Mouse (Mus musculus) MEL (cell line): ENCODE results near the gene Atr. TPM values are rescaled to one million over a fixed set of nuclear protein-coding genes. Genes with fewer than 3 reads are reported as not detected.

Experiments used
- DNase-seq: peaks from one replicate; pipeline ENCODE4 v3.0.0; 2011; ENCODE audit warnings: low read depth, low spot score
- H3K27ac ChIP-seq: 2 replicates; pipeline ENCODE4 v1.5.1; 2012; ENCODE audit warnings: low read depth, mild to moderate bottlenecking, control low read depth, low read length, moderate library complexity; ENCODE audit not compliant: control insufficient read depth
- H3K27me3 ChIP-seq, 2 experiments: fragments of 150-350 bp in 1 of 2; sonication (generic) in 1 of 2; 2 replicates each; pipeline ENCODE4 v1.6.1; 2012; ENCODE audit warnings: low read length in 2 of 2, mild to moderate bottlenecking in 2 of 2, improper control_type of control experiment in 1 of 2, moderate library complexity in 1 of 2; ENCODE audit not compliant: insufficient read depth in 2 of 2, control insufficient read depth in 1 of 2
- H3K36me3 ChIP-seq, 2 experiments: 2 replicates each; pipeline ENCODE4 v1.6.1; 2012 to 2014; ENCODE audit warnings: low read length in 2 of 2, improper control_type of control experiment in 1 of 2, inconsistent platforms in 1 of 2, mild to moderate bottlenecking in 1 of 2; ENCODE audit not compliant: insufficient read depth in 2 of 2, control insufficient read depth in 1 of 2
- H3K4me1 ChIP-seq, 2 experiments: fragments of 150-350 bp in 1 of 2; sonication (generic) in 1 of 2; 2 replicates each; pipeline ENCODE4 v1.6.1; 2012; ENCODE audit warnings: low read length in 2 of 2, improper control_type of control experiment in 1 of 2, mild to moderate bottlenecking in 1 of 2; ENCODE audit not compliant: insufficient read depth in 2 of 2, control insufficient read depth in 1 of 2
- H3K4me3 ChIP-seq, 2 experiments: fragments of 150-350 bp in 1 of 2; sonication (generic) in 1 of 2; 2 replicates each; pipeline ENCODE4 v1.5.1; 2012; ENCODE audit warnings: low read depth in 2 of 2, low read length in 2 of 2, mild to moderate bottlenecking in 2 of 2, moderate library complexity in 2 of 2, control low read depth in 1 of 2, improper control_type of control experiment in 1 of 2; ENCODE audit not compliant: control insufficient read depth in 1 of 2, insufficient read depth in 1 of 2
- H3K79me2 ChIP-seq: 2 replicates; pipeline ENCODE4 v1.6.1; 2012; ENCODE audit warnings: mild to moderate bottlenecking, low read length, moderate library complexity; ENCODE audit not compliant: control insufficient read depth, poor library complexity, insufficient read depth
- H3K9ac ChIP-seq: 2 replicates; pipeline ENCODE4 v1.6.1; 2012; ENCODE audit warnings: low read depth, mild to moderate bottlenecking, control low read depth, low read length, moderate library complexity; ENCODE audit not compliant: control insufficient read depth, poor library complexity, severe bottlenecking
- H3K9me3 ChIP-seq: fragments of 150-350 bp; sonication (generic); replicated peaks from 2 replicates; pipeline ENCODE4 v1.6.1; 2012; ENCODE audit warnings: mild to moderate bottlenecking, low read length, improper control_type of control experiment, moderate library complexity; ENCODE audit not compliant: insufficient read depth
- E2F4 ChIP-seq: IDR thresholded peaks from 2 replicates; pipeline ENCODE4 v1.6.1; 2011; ENCODE audit warnings: low read depth, low read length, improper control_type of control experiment, borderline replicate concordance
- ELF1 ChIP-seq: IDR thresholded peaks from 2 replicates; pipeline ENCODE4 v1.6.1; 2014; ENCODE audit warnings: low read depth, mild to moderate bottlenecking, inconsistent platforms, low read length, improper control_type of control experiment, moderate library complexity
- ETS1 ChIP-seq: IDR thresholded peaks from 2 replicates; pipeline ENCODE4 v1.6.1; 2012; ENCODE audit warnings: low read depth, mild to moderate bottlenecking, inconsistent platforms, low read length, improper control_type of control experiment, moderate library complexity
- GATA1 ChIP-seq: IDR thresholded peaks from 2 replicates; pipeline ENCODE4 v1.6.1; 2011; ENCODE audit warnings: low read depth, low read length, improper control_type of control experiment
- HCFC1 ChIP-seq: IDR thresholded peaks from 2 replicates; pipeline ENCODE4 v1.6.1; 2012; ENCODE audit warnings: low read depth, mild to moderate bottlenecking, inconsistent platforms, low read length, improper control_type of control experiment, moderate library complexity
- JUND ChIP-seq: IDR thresholded peaks from 2 replicates; pipeline ENCODE4 v1.6.1; 2011; ENCODE audit warnings: low read depth, mild to moderate bottlenecking, improper control_type of control experiment, low read length
- KAT2A ChIP-seq: conservative IDR thresholded peaks from 2 replicates; pipeline ENCODE4 v1.6.1; 2012; ENCODE audit warnings: low read depth, low read length, improper control_type of control experiment, inconsistent platforms
- MAFK ChIP-seq: IDR thresholded peaks from 2 replicates; pipeline ENCODE4 v1.6.1; 2011; ENCODE audit warnings: low read depth, mild to moderate bottlenecking, low read length, improper control_type of control experiment, borderline replicate concordance
- MAX ChIP-seq: IDR thresholded peaks from 2 replicates; pipeline ENCODE4 v1.6.1; 2011; ENCODE audit warnings: low read length, improper control_type of control experiment
- MEF2A ChIP-seq: IDR thresholded peaks from 2 replicates; pipeline ENCODE4 v1.6.1; 2014; ENCODE audit warnings: low read depth, mild to moderate bottlenecking, inconsistent platforms, low read length, improper control_type of control experiment; ENCODE audit not compliant: poor library complexity, insufficient replicate concordance, severe bottlenecking; ENCODE audit errors: extremely low read depth
- MYB ChIP-seq: IDR thresholded peaks from 2 replicates; pipeline ENCODE4 v1.6.1; 2011; ENCODE audit warnings: mild to moderate bottlenecking, low read depth, low read length, improper control_type of control experiment
- POLR2AphosphoS2 ChIP-seq: IDR thresholded peaks from 2 replicates; pipeline ENCODE4 v1.6.1; 2011; ENCODE audit warnings: low read length, improper control_type of control experiment
- POLR2AphosphoS5 ChIP-seq: IDR thresholded peaks from 2 replicates; pipeline ENCODE4 v1.6.1; 2012; ENCODE audit warnings: low read depth, borderline replicate concordance, mild to moderate bottlenecking, inconsistent platforms, low read length, moderate library complexity, mixed read lengths
- RAD21 ChIP-seq: IDR thresholded peaks from 2 replicates; pipeline ENCODE4 v1.6.1; 2011; ENCODE audit warnings: mild to moderate bottlenecking, low read depth, low read length, improper control_type of control experiment
- RCOR1 ChIP-seq: IDR thresholded peaks from 2 replicates; pipeline ENCODE4 v1.6.1; 2012; ENCODE audit warnings: low read depth, mild to moderate bottlenecking, inconsistent platforms, low read length, improper control_type of control experiment
- TBP ChIP-seq: IDR thresholded peaks from 2 replicates; pipeline ENCODE4 v1.8.0; 2011; ENCODE audit warnings: low read depth, low read length, improper control_type of control experiment
- TCF12 ChIP-seq: IDR thresholded peaks from 2 replicates; pipeline ENCODE4 v1.6.1; 2014; ENCODE audit warnings: low read depth, mild to moderate bottlenecking, inconsistent platforms, low read length, improper control_type of control experiment, moderate library complexity
- UBTF ChIP-seq: IDR thresholded peaks from 2 replicates; pipeline ENCODE4 v1.6.1; 2012; ENCODE audit warnings: low read depth, mild to moderate bottlenecking, inconsistent platforms, low read length, improper control_type of control experiment, moderate library complexity, borderline replicate concordance; ENCODE audit not compliant: insufficient read depth
- USF1 ChIP-seq: IDR thresholded peaks from 2 replicates; pipeline ENCODE4 v1.6.1; 2014; ENCODE audit warnings: low read depth, mild to moderate bottlenecking, inconsistent platforms, low read length, improper control_type of control experiment, moderate library complexity
- USF2 ChIP-seq, 2 experiments: IDR thresholded peaks; 2 replicates each; pipeline ENCODE4 v1.6.1; 2011 to 2012; ENCODE audit warnings: improper control_type of control experiment in 2 of 2, low read length in 2 of 2, borderline replicate concordance in 1 of 2, inconsistent platforms in 1 of 2, low read depth in 1 of 2, mild to moderate bottlenecking in 1 of 2; ENCODE audit not compliant: insufficient read depth in 1 of 2
- ZMIZ1 ChIP-seq: IDR thresholded peaks from 2 replicates; pipeline ENCODE4 v1.6.1; 2012; ENCODE audit warnings: low read depth, mild to moderate bottlenecking, inconsistent platforms, low read length, improper control_type of control experiment, moderate library complexity
- polyA plus RNA-seq, 2 experiments: library from polyadenylated mRNA; stranded (reverse) in 1 of 2; unstranded in 1 of 2; fragments of >175 nt in 1 of 2; fragments of >200 nt in 1 of 2; gene quantifications; 2 replicates each; pipeline versions ENCODE4 v1.2.1 to v1.2.4; 2012; ENCODE audit warnings: low replicate concordance in 2 of 2, low read depth in 1 of 2; ENCODE audit not compliant: insufficient read length in 2 of 2, insufficient read depth in 1 of 2, missing spikeins in 1 of 2
- total RNA-seq: library from RNA; depleted of rRNA; stranded (reverse); fragments of 300-350 nt; gene quantifications from 2 replicates; pipeline ENCODE4 v1.2.3, GENCODE M21; 2012

Atr gene
- total and polyA plus RNA-seq, 3 experiments = 12.2 to 19.6 TPM; not detected in 1

DNA sequence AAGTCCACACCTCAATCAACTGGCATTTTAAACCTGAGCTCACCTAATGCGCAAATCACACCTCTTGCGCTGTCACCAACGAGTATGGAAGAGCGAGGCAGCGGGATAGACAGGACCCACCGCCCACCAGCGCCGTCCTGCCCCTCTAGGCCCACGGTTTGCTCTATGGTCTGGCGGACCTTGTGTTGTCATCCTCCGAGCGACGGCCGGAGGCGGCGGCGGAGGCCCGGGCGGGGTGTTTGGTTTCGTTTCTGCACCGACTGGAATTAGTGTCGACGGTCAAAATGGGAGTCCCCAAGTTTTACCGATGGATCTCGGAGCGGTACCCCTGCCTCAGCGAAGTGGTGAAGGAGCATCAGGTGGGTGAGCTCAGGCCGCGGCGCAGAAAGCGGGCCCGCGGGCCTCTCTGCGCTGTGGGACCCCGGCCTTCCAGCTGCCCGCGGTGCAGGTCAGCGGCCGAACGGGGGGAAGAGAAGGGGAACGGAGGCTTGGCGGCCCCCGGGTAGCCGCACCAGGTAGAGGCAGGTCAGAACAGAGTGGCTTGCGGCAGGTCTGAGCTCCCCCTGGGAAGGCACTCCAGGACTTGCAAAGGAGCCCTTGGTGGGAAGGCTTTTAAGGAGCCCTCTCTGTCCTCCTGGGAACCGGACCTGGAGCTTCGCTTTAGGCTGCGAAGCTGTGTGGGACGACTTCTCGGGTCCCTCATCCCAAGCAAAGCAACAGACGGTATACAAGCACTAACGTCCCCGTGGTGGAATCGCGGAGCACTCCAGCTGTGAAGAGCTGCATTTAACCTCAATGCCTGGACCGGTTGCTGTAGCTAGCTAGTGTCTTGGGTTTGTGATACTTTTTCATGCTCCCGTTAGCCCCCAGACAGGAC is 97.4 kb downstream of the Atr start, which contains the start of gene Xrn1 (continued):
- no peak for TF ChIP-seq USF2 (IDR thresholded peaks at IDR 0.05; ENCODE audit: borderline replicate concordance in 1 of 2, insufficient read depth in 1 of 2, low read depth in 1 of 2, low read length in 2 of 2)
- peak; percentile 82 for TF ChIP-seq ETS1
- peak; percentile 65 for TF ChIP-seq POLR2AphosphoS2
- no peak for TF ChIP-seq RAD21
- TF ChIP-seq GATA1 = no peak
- peak; percentile 93 for TF ChIP-seq HCFC1
- peak; percentile 75; the same call in 1 of the 2 replicates for TF ChIP-seq MAX
- TF ChIP-seq MEF2A = peak; percentile 16; the same call in 1 of the 2 replicates
- TF ChIP-seq TBP = peak; percentile 83
- no peak for TF ChIP-seq USF1
- TF ChIP-seq E2F4 = no peak
- TF ChIP-seq MYB = no peak
- TF ChIP-seq ZMIZ1 = peak; percentile 67; the same call in 1 of the 2 replicates

DNA sequence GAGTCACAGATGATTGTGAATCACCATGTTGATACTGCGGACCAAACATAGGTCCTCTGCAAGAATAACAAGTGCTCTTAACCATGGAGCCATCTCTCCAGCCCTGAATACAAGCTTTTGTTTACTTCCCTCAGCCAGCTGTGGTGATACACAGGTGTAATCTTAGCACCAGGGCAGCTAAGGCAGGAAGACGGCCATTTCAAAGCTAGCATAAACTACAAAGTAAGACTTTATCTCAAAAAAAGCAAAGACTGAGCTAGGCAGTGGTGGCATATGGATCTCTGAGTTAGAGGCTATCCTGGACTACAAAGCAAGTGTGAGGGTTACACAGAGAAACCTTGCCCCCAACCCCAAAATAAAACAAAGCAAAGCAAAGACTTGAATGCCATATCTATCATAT is 100.2 kb downstream of the Atr start:
- no peak overlapping the region for H3K4me3 ChIP-seq
- no peak overlapping the region for H3K27ac ChIP-seq
- DNase-seq = no peak
- H3K4me1 ChIP-seq = peaks cover 18 to 26% of the 10 kb centered on the region in 2 experiments
- H3K9ac ChIP-seq = no peak overlapping the region
- no peaks in the 10 kb centered on the region for H3K9me3 ChIP-seq
- TF ChIP-seq TBP = no peak
- no peak for TF ChIP-seq ETS1
- no peak for TF ChIP-seq USF1
- no peak for TF ChIP-seq JUND
- no peak for TF ChIP-seq RCOR1
- no peak for TF ChIP-seq TCF12
- TF ChIP-seq POLR2AphosphoS5 = no peak
- TF ChIP-seq UBTF = no peak
- no peak for TF ChIP-seq KAT2A
- TF ChIP-seq MAFK = no peak
- no peak for TF ChIP-seq ELF1
- TF ChIP-seq MAX = no peak
- H3K36me3 ChIP-seq = peaks cover 1 to 37% of the 10 kb centered on the region in 2 experiments; a peak in 3 of 4 replicates
- peaks cover 28% of the 10 kb centered on the region for H3K79me2 ChIP-seq
- H3K27me3 ChIP-seq = no peaks in the 10 kb centered on the region
